Mouse (Mus musculus) retina, postnatal 7 days (tissue): ENCODE measurements around the gene Atp8a2.

ENCODE experiments used
- DNase-seq: peaks from one replicate; pipeline ENCODE4 v3.0.0-alpha.2; 2012; ENCODE audit warnings: low read depth, low spot score

Gene Atp8a2

GRCm38 (mm10) chr14:59607021-59607420, 590.0 kb downstream of the Atp8a2 start:
- no peak for DNase-seq

GRCm38 (mm10) chr14:59605671-59606353, 591.2 kb downstream of the Atp8a2 start:
- no peak for DNase-seq

- DNase-seq = no peak
Measured at GRCm38 (mm10) chr14:59604002-59604645, 592.9 kb downstream of the Atp8a2 start.

- DNase-seq = no peak
Measured at GRCm38 (mm10) chr14:59598260-59598627, 598.7 kb downstream of the Atp8a2 start.

DNA sequence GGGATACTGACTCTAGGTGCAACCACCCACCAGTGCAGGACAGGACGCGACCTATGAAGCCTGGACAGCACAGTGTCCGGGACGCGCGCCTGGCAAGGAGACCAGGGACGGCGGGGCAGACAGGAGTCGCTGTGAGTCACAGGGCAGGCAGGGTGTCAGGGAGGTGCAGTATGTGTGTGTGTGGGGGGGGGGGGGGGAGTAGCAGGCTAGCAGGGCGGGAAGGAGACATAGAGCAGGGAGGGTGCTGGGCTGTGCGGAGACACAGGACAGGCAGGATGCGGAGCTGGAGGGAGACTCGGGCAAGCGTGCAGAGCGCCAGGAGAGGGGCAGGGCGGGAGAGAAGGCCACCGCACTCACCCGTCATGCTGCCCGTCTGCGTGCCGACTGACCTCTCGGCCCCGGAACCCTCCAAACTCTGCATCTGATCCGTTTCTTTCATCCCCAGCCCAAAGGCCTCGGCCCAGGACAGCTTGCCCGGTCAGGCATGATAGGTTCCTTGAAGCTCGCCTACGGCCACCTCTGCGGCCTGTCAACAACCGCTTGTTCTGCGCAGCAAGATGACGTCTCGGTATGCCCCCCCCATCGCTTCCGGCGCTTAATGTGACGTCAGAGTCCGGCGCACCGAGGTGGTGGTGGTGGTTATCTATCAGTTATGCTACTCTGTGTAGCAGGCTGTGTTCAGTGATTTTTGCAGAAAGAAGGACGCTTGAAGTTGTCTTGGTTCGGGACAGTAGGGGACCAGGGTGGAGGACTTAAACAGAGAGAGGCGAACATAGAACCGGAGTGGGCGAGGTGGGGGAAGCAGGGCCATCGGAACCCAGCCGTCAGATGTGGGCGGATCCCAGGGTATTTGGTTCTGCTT, 599.4 kb downstream of the Atp8a2 start, which contains the start of gene Cdadc1:
Cdadc1 (minus strand) TSS at position 562 of the 862 bp plus-strand sequence.
- DNase-seq = peak; percentile 87

DNA sequence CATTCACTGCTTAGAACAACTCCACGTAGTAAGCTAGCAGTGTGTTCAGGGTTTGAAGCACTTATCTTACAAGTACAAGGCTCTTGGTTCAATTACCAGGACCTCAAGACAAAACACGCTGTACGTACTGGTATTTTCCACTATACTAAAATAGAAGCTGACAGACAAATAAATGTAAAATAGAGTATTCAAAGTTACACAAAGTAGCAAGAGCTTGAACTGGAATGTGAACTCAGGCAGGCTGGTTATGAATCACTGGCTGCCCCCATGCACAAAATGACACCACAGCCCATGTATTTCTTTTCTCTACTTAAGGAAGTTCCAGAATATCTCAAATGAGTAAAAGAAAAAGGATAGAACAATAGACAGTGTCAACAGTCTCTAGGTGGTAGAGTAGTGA, 602.0 kb downstream of the Atp8a2 start:
- no peak for DNase-seq

DNA sequence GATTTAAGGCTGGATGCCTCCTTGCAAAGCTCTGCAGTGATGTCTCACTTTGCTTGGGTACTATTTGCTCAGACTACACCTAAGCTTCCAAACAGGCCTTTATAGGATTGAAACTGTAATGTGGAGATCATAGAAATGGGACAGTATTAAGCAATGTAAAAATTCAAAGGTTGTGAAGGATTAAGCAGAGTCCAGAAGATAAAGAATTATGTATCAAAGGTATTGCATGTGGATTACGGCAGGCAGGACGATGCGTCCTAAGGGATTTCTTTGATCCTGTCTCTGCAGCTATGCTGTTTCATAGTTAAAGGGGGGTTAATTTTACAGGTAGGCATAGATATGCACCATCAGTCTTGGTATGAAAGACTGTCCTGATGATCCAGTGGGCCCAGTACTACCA, 604.4 kb downstream of the Atp8a2 start:
- DNase-seq = no peak

DNA sequence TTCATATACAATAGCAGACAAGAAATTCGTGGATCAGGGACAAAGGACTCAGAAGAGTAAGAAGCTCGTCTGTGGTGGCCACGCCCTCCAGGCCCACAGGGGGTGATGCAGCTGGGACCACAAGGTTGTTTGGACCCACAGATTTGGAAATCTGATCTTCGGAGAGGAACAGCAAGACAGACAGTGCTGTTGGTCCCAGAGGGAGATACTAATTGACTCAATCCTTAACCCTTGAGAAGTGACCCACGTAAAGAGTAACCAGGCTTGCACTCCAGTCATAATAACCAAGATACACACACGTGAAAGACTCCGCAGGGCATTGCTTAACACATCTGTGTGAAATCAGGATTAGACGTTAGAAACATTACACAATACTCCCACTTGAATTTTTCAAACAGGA, 605.1 kb downstream of the Atp8a2 start:
- no peak for DNase-seq

- no peak for DNase-seq
Measured at GRCm38 (mm10) chr14:59590614-59591013, 606.4 kb downstream of the Atp8a2 start.
